Mouse (Mus musculus): Measurements from ENCODE around the gene Gapdh. TPM values are rescaled to one million over a fixed set of nuclear protein-coding genes. Genes with fewer than 3 reads are reported as not detected.

Gapdh gene
- polyA plus RNA-seq, 1 experiment from 2014 or later = 1,389 TPM

DNA sequence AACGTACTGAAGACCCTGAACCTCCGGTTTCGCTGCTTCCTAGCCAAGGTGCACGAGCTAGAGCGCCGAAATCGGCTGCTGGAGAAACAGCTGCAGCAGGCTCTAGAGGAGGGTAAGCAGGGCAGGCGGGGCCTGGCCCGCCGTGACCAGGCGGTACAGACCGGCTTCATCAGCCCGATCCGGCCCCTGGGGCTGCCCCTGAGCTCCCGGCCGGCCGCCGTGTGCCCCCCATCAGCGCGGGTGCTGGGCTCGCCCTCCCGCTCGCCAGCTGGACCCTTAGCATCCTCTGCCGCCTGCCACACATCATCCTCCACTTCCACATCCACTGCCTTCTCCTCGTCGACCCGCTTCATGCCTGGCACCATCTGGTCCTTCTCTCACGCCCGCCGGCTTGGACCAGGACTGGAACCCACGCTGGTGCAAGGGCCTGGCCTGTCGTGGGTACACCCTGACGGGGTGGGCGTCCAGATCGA lies 20.8 kb downstream of the Gapdh start:
- Histone ChIP-seq H3K9me3 (no peaks in the 10 kb centered on the region), H3K4me2 (peak overlapping the region; percentile 96), H3K36me3 (replicated peaks) (peaks cover 27% of the 10 kb centered on the region), H3K4me3 (peak overlapping the region; percentile 82), H3K27me3 (replicated peaks) (no peaks in the 10 kb centered on the region), H3K9ac (peak overlapping the region; percentile 96), H3K27ac (peak overlapping the region; percentile 92), H3K4me1 (peaks cover 48% of the 10 kb centered on the region)
- ATAC-seq (replicated peaks) = no peak; the same call in 1 of the 2 replicates
- WGBS = under 1% methylated on average over 35 of the region's 35 CpGs

DNA sequence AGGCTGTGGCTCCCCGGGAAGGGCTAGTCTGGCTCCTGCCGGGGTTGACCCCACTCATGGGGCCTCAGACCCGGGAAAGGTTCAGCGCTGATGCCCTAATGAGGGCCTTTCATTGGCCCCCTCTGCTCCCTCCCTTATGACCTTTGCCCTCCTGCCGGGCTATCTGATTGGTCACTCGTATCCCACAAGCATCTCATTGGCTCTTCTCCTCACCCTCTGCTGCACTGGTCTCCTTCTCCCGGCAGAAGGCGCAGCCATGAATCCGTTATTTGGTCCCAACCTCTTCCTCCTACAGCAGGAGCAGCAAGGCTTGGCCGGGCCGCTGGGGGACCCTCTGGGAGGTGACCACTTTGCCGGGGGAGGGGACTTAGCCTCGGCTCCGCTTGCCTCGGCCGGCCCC lies 21.3 kb downstream of the Gapdh start, which contains the start of gene Iffo1:
Gene Iffo1 (plus strand): TSS at position 241 of the 400 bp plus-strand sequence.
- H3K9me3 ChIP-seq = no peaks in the 10 kb centered on the region
- peak within 1 kb of the TSS; percentile 96 for H3K9ac ChIP-seq
- H3K4me3 ChIP-seq = peak within 1 kb of the TSS; percentile 82
- peaks cover 31% of the 10 kb centered on the region for H3K36me3 ChIP-seq (replicated peaks)
- ATAC-seq (replicated peaks) = peak; percentile 96
- H3K4me1 ChIP-seq = peaks cover 48% of the 10 kb centered on the region
- no peaks in the 10 kb centered on the region for H3K27me3 ChIP-seq (replicated peaks)
- peak within 1 kb of the TSS; percentile 92 for H3K27ac ChIP-seq
- H3K4me2 ChIP-seq = peak within 1 kb of the TSS; percentile 96
- 0% methylated on average over 16 of the region's 16 CpGs for WGBS

DNA sequence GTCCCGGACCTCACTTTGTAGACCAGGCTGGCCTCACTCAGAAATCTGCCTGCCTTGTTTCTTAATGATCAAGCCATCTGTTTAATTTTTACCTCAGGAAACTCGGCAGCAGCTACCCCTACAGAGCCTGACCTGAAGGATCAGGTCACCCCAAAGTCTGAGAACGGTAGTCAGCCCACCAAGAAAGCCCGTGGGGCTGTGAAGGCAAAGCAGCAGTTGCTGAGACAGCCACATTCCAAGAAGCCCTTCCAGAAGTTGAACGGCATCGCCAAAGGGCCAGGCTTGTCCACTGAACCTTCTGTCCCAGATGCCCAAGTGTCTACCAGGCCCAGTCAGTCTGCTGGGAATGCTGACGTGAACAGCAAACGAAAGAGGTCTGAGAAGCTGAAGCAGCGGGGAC lies 22.4 kb downstream of the Gapdh start:
- H3K9me3 ChIP-seq = no peaks in the 10 kb centered on the region
- no peak overlapping the region for H3K4me3 ChIP-seq
- peaks cover 34% of the 10 kb centered on the region for H3K36me3 ChIP-seq (replicated peaks)
- peak overlapping the region; percentile 92; the same call in 1 of the 2 replicates for H3K27ac ChIP-seq
- no peaks in the 10 kb centered on the region for H3K27me3 ChIP-seq (replicated peaks)
- 84% methylated on average over 9 of the region's 9 CpGs for WGBS
- no peak for ATAC-seq (replicated peaks)
- no peak overlapping the region for H3K9ac ChIP-seq
- H3K4me2 ChIP-seq = no peak overlapping the region
- peaks cover 42% of the 10 kb centered on the region for H3K4me1 ChIP-seq

DNA sequence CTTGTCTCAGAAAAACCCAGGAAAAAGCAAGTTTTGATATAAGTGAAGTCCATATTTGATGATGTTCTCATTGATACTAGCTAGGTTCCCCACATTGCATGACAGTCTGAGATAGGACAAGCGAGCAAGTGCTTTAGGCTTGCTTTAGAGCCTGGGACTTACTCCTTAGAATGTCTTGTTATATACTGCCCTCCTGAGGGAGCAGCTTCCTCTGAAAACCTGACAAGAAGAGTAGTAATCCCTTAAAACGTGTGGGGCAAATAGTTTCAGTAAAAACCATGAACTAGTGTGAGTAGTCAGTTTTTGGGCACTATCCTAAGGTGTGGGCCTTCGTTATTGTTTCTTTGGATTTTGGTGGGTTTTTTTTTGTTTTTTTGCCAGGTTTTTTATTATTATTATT lies 23.1 kb downstream of the Gapdh start:
- H3K36me3 ChIP-seq (replicated peaks) = peaks cover 34% of the 10 kb centered on the region
- ATAC-seq (replicated peaks) = no peak
- peaks cover 35% of the 10 kb centered on the region for H3K4me1 ChIP-seq

DNA sequence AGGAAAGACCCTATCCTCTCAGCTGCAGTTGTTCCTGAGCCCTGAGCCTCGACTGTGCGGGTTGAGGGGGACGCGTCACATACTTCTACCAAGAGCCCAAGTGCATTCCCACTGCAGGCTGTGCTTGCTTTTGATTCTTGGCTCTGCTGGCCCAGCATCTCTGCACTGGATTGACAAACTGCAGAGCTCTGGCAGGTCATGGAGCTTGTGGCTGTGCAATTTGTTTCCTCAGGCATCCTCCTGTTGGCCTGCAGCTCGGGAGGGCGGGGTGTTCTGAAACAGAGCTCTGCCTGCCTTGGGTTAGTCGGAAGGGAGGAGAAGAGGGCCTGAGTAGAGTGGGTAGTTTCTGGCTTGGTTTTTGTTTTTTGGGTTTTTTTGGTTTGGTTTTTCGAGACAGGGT lies 23.8 kb downstream of the Gapdh start:
- Histone ChIP-seq H3K9ac (no peak overlapping the region), H3K27me3 (replicated peaks) (no peaks in the 10 kb centered on the region), H3K9me3 (no peaks in the 10 kb centered on the region), H3K4me1 (peaks cover 28% of the 10 kb centered on the region), H3K4me3 (no peak overlapping the region), H3K27ac (no peak overlapping the region), H3K36me3 (replicated peaks) (peaks cover 38% of the 10 kb centered on the region), H3K4me2 (no peak overlapping the region)
- ATAC-seq (replicated peaks) = no peak
- WGBS = 94% methylated on average over 8 of the region's 8 CpGs

More for the DNA sequence above, 23.1 kb downstream of the Gapdh start:
- WGBS = 82% methylated on average over 3 of the region's 3 CpGs
- Histone ChIP-seq H3K4me3 (no peak overlapping the region), H3K27me3 (replicated peaks) (no peaks in the 10 kb centered on the region), H3K9me3 (no peaks in the 10 kb centered on the region), H3K9ac (no peak overlapping the region), H3K4me2 (no peak overlapping the region), H3K27ac (no peak overlapping the region)

DNA sequence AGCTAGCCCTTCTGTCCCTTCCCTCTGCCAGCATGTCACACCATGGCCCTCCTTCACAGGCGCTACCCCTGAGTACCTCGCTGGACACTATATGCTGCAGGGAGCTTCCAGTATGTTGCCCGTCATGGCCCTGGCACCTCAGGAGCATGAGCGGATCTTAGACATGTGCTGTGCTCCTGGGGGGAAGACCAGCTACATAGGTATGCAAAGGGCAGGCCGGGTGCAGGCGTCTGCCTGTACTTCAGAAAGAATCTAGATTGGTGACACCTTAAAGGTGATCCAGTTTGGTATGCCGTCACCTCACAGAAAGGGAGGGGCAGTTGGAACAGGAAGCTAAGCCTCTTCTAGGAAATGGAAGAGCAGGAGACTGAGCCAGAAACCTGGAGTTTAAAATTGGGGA lies 26.5 kb downstream of the Gapdh start:
- no peak overlapping the region for H3K27ac ChIP-seq
- H3K9ac ChIP-seq = no peak overlapping the region
- H3K36me3 ChIP-seq (replicated peaks) = peaks cover 54% of the 10 kb centered on the region
- no peaks in the 10 kb centered on the region for H3K27me3 ChIP-seq (replicated peaks)
- WGBS = 93% methylated on average over 7 of the region's 7 CpGs
- no peaks in the 10 kb centered on the region for H3K9me3 ChIP-seq
- H3K4me3 ChIP-seq = no peak overlapping the region
- no peak overlapping the region for H3K4me2 ChIP-seq
- no peak for ATAC-seq (replicated peaks)
- H3K4me1 ChIP-seq = peaks cover 7% of the 10 kb centered on the region

DNA sequence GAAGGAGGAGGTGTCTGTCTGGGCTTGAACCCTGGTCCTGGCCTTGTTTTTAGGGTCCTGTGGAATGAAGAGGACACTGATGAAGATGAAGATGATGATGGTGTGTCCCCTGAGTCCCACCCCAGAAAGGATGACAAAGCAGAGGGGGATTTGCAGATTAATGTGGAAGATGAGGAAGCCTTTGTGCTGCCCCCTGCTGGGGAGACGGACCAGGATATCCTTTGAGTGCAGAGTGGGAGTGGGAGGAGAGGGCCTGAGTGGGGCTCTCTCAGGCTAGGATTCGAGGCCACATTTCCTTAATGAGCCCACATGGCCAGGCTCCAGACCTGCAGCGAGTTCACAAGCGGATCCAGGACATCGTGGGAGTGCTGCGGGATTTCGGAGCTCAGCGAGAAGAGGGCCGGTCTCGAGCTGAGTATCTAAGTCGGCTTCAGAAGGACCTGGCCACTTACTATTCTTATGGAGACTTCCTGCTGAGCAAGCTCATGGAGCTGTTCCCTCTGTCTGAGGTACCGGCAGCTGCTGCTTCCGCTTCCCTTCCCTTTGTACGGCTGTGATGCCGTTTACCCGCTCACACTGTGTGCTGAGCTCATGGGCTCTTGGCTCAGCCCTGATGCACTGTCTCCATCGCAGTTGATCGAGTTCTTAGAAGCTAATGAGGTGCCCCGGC lies 29.1 kb downstream of the Gapdh start:
- Histone ChIP-seq H3K4me1 (peaks cover 12% of the 10 kb centered on the region), H3K4me3 (no peak overlapping the region), H3K9ac (no peak overlapping the region), H3K27ac (no peak overlapping the region), H3K36me3 (replicated peaks) (peaks cover 52% of the 10 kb centered on the region), H3K4me2 (no peak overlapping the region), H3K9me3 (no peaks in the 10 kb centered on the region), H3K27me3 (replicated peaks) (no peaks in the 10 kb centered on the region)
- WGBS = 87% methylated on average over 19 of the region's 19 CpGs
- ATAC-seq (replicated peaks) = no peak

DNA sequence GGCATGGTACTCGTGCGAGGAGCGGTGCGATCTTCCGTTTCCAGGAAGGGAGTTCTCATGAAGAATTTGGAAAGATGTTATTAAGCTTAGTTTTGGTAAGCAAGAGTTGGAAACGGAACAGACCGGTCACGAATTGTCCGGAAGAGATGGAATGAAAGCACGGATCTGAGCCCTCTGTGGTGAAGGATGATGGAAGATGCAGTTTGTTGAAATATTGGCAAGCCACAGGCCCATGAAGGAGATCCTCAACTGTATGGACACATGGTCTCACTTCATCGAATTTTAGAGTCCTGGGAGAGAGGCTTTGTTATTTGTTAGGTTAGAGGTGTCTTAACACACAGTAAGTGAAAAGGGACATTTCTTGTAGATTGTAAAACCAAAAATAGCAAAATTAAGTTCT lies 33.8 kb downstream of the Gapdh start:
- Histone ChIP-seq H3K4me3 (peak overlapping the region; percentile 67), H3K9me3 (no peaks in the 10 kb centered on the region), H3K27ac (no peak overlapping the region), H3K9ac (peak overlapping the region; percentile 68), H3K27me3 (replicated peaks) (no peaks in the 10 kb centered on the region), H3K4me1 (peaks cover 16% of the 10 kb centered on the region), H3K36me3 (replicated peaks) (peaks cover 44% of the 10 kb centered on the region), H3K4me2 (peak overlapping the region; percentile 67)
- 10% methylated on average over 11 of the region's 11 CpGs for WGBS
- no peak for ATAC-seq (replicated peaks)

DNA sequence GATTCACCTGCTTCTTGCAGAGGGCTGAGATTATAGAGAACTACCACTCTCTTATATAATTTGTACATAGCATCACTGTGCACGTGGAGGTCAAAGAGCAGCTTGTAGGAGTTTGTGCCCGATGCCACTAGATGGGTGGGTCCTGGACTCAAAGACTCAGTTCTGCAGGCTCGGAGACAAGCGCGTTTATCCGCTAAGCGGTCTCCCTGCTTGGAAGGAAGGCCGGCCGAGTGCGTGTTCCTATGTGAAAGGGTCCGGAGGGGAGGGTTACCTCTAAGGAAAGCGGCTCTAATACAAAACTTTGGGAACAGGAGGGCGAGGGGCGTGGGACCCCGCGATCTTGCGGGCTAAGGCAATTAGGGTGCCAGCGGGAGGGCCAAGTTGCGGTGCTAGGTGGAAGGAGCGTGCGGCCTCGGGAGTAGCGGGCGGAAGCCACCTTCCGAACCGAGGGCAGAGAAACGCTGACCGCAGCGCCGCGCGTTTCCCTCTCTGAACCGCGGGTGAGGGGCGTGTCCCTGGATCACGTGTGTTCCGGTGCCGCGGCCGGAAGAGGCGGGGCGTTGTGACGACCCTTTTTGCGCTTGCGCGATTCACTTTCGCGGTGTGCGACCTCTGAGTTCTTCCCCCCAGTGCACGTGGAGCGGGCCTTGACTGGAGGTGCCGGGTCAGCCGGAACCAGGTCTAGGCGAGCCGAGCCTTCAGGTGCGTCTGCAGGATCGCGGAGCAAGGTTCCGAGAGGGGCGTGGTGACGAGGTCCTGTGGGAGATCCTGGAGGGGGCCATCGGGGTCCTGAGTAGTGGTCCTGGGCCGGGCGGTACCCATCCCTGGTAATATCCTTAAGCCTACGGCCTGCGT lies 34.7 kb downstream of the Gapdh start, which contains the start of gene Nop2:
Gene Nop2 (plus strand): TSS at position 608 of the 855 bp plus-strand sequence.
- Histone ChIP-seq H3K9ac (peak within 1 kb of the TSS; percentile 68), H3K4me1 (peaks cover 16% of the 10 kb centered on the region), H3K4me2 (peak within 1 kb of the TSS; percentile 67), H3K27me3 (replicated peaks) (no peaks in the 10 kb centered on the region), H3K36me3 (replicated peaks) (peaks cover 44% of the 10 kb centered on the region), H3K9me3 (no peaks in the 10 kb centered on the region), H3K4me3 (peak within 1 kb of the TSS; percentile 67), H3K27ac (peak within 1 kb of the TSS; percentile 87)
- WGBS = under 1% methylated on average over 66 of the region's 66 CpGs
- peak; percentile 94 for ATAC-seq (replicated peaks)

DNA sequence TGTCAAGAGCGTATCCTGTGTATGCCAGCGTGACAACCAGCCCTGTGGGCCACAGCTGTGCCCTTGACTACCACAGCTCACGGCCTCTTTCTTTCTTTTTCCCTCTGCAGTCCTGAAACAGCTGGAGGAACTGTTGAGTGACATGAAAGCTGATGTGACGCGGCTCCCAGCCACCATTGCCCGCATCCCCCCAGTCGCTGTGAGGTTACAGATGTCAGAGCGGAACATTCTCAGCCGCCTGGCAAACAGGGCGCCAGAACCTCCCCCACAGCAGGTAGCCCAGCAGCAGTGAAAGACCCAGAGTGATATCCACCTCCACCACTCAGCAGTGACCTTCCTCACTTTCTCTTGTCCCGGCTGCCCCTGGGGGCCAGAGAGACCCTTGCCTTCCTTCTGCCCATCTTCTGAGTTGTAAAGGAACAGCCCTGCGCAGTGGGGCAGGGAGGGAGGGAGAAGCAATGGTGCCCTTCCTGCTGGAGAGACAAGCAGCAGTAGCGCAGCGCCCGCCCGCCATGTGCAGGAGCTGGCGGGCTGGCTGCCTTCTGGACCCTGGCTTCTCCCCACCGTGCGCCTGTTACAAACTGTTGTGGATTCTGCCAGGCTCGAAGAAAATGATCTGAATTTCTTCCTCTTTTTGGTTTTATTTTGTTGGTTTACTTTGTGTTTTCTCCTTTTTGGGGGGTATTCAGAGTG lies 36.4 kb downstream of the Gapdh start:
- no peak for ATAC-seq (replicated peaks)
- WGBS = 83% methylated on average over 20 of the region's 20 CpGs
- Histone ChIP-seq H3K9me3 (no peaks in the 10 kb centered on the region), H3K27me3 (replicated peaks) (no peaks in the 10 kb centered on the region), H3K4me3 (no peak overlapping the region), H3K9ac (no peak overlapping the region), H3K4me2 (no peak overlapping the region), H3K27ac (no peak overlapping the region), H3K36me3 (replicated peaks) (peaks cover 52% of the 10 kb centered on the region), H3K4me1 (peaks cover 16% of the 10 kb centered on the region)

DNA sequence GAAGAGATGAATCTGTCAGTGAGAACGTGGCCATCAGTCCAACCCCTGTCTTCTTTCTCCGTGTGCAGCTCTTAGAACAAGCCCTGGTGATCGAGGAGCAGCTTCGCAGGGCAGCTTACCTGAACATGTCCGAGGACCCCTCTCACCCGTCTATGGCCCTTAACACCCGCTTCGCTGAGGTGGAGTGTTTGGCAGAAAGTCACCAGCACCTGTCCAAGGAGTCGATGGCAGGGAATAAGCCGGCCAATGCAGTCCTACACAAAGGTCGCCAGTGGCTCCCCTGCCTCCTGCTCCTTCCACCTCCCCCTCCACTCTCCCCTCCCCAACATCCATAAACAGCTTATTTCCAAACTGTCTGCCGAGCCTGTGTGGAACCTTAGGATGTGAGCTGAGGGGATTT lies 37.5 kb downstream of the Gapdh start:
- Histone ChIP-seq H3K9me3 (no peaks in the 10 kb centered on the region), H3K4me2 (no peak overlapping the region), H3K27ac (no peak overlapping the region), H3K36me3 (replicated peaks) (peaks cover 47% of the 10 kb centered on the region), H3K27me3 (replicated peaks) (no peaks in the 10 kb centered on the region), H3K9ac (no peak overlapping the region), H3K4me1 (peaks cover 15% of the 10 kb centered on the region), H3K4me3 (no peak overlapping the region)
- no peak for ATAC-seq (replicated peaks)
- WGBS = 90% methylated on average over 12 of the region's 12 CpGs

DNA sequence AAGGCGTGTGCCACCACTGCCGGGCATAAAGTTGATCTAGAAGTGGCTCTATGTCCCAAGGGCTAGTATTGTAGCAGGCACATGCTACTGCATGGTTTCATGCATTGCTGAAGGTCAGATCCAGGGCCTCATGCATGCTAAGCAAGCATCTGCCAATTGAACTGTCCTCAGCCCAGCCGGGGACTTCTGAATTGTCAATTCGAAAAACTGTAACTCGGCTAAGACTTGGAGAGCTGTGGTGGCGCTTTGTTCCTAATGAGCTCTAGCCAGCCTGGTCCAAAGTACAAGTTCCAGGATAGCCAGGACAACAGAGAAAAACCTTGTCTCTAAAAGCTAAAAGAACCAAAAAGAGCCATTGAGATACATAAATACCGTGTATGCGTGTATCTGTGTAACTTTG lies 46.9 kb downstream of the Gapdh start:
- no peaks in the 10 kb centered on the region for H3K4me1 ChIP-seq

More for the DNA sequence above, 46.9 kb downstream of the Gapdh start:
- Histone ChIP-seq H3K4me3 (no peak overlapping the region), H3K36me3 (replicated peaks) (peaks cover 81% of the 10 kb centered on the region), H3K27me3 (replicated peaks) (no peaks in the 10 kb centered on the region), H3K27ac (no peak overlapping the region), H3K4me2 (no peak overlapping the region), H3K9me3 (no peaks in the 10 kb centered on the region), H3K9ac (no peak overlapping the region)
- 95% methylated on average over 8 of the region's 8 CpGs for WGBS
- no peak for ATAC-seq (replicated peaks)

All from midbrain, embryonic 15.5 days (tissue).